Mouse (Mus musculus) spleen, adult 2 months (tissue): ENCODE results near the gene Tmem19. TPM values are rescaled to one million over a fixed set of nuclear protein-coding genes. Genes with fewer than 3 reads are reported as not detected.
"Not testable (repeated sequence)": the region's sequence is repeated elsewhere in the genome, so short reads cannot be mapped to it uniquely, and the experiment has no call there.

Experiments
- DNase-seq, 2 experiments: peaks; one replicate each; pipeline versions ENCODE4 v3.0.0 to v3.0.0-alpha.2; 2012 to 2021; ENCODE audit warnings: low spot score in 2 of 2, low read depth in 1 of 2
- H3K27ac ChIP-seq: fragments of 200-500 bp; 2 replicates; pipeline ENCODE4 v1.5.1; 2012; ENCODE audit warnings: low read length, inconsistent platforms; ENCODE audit not compliant: insufficient read depth
- H3K27me3 ChIP-seq: fragments of 200-500 bp; 2 replicates; pipeline ENCODE4 v1.6.1; 2012; ENCODE audit warnings: mild to moderate bottlenecking, moderate library complexity, low read length, inconsistent platforms; ENCODE audit not compliant: control insufficient read depth, insufficient read depth
- H3K36me3 ChIP-seq: fragments of 200-500 bp; 2 replicates; pipeline ENCODE4 v1.6.1; 2012; ENCODE audit warnings: mild to moderate bottlenecking, low read length, inconsistent platforms; ENCODE audit not compliant: control insufficient read depth, insufficient read depth
- H3K4me1 ChIP-seq: fragments of 200-500 bp; 2 replicates; pipeline ENCODE4 v1.6.1; 2011; ENCODE audit warnings: inconsistent platforms; ENCODE audit not compliant: control insufficient read depth, insufficient read depth, insufficient read length
- H3K4me3 ChIP-seq: fragments of 200-500 bp; 2 replicates; pipeline ENCODE4 v1.5.1; 2011; ENCODE audit warnings: mild to moderate bottlenecking, inconsistent platforms; ENCODE audit not compliant: insufficient read depth, insufficient read length; ENCODE audit errors: extremely low read depth
- CTCF ChIP-seq: fragments of 200-500 bp; IDR thresholded peaks from 2 replicates; pipeline ENCODE4 v1.5.1; 2011; ENCODE audit warnings: mild to moderate bottlenecking, inconsistent platforms; ENCODE audit not compliant: insufficient read depth, insufficient read length, insufficient replicate concordance; ENCODE audit errors: extremely low read depth
- POLR2A ChIP-seq: fragments of 200-500 bp; IDR thresholded peaks from 2 replicates; pipeline ENCODE4 v1.6.1; 2011; ENCODE audit warnings: low read depth, low read length, inconsistent platforms
- WGBS: fragments of 180-500 bp; shearing (Covaris S2); methylation state at CpG from one replicate; pipeline ENCODE4 v1.1.7; 2018; 5-methylcytosine and 5-hydroxymethylcytosine counted together
- polyA plus RNA-seq: library from polyadenylated mRNA; depleted of rRNA; stranded (reverse); fragments of >200 nt; gene quantifications from 2 replicates; pipeline ENCODE4 v1.2.3, GENCODE M21; 2012

Gene Tmem19
- polyA plus RNA-seq, 1 experiment = 10.4 TPM

DNA sequence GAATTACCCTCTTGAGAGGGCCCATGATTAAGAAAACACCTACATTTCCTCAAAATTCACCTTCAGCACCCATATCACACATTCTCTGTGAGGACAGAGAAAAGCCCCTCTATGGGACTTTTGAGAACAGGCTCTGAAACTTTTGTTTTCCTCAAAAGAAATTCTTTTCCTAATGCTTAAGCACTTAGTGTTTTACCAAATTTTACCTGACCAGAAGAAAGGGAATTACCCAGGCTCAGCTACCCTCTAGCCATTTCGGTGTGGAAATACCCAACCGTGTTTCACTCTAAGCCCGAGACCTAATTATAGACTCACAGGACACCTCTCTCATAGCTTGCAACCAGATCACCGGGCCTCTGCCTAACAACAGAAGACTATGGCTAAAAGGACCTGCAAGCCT, 29.3 kb downstream of the Tmem19 start:
- Histone ChIP-seq H3K36me3 (peaks cover under 1% of the 10 kb centered on the region; the same call in 1 of the 2 replicates), H3K4me1 (no peaks in the 10 kb centered on the region), H3K4me3 (no peak overlapping the region), H3K27me3 (no peaks in the 10 kb centered on the region), H3K27ac (no peak overlapping the region)
- WGBS = 75% methylated on average over 4 of the region's 4 CpGs
- no peak for DNase-seq
- TF ChIP-seq POLR2A (no peak), CTCF (no peak)

DNA sequence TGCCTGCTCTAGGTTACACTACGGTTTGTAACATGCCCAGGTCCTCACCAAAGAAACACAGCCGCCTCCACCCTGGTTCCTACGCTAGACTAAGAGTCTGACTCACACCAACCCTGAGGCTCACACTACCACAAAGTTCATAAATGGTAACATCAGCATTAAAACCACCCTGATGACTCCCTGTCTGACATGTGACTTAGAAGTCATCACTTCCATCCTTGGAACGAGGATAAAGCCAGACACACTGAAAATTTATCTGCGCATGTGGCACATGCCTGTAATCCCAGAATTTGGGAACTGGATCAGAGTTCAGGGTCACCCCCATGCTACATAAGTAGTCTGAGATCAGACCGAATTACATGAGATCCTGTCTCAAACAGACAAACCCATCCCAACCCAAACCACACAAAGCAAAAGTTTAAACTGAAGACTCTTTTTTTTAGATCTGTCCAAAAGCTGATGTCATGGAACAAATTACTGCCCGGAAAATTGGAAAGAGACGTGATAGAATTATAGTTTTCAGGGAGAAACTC, 29.8 kb downstream of the Tmem19 start:
- DNase-seq = no peak
- Histone ChIP-seq H3K36me3 (no peaks in the 10 kb centered on the region), H3K27ac (no peak overlapping the region), H3K4me1 (no peaks in the 10 kb centered on the region), H3K4me3 (no peak overlapping the region), H3K27me3 (no peaks in the 10 kb centered on the region)
- WGBS = 80% methylated on average over 8 of the region's 8 CpGs
- TF ChIP-seq POLR2A (no peak), CTCF (no peak)

DNA sequence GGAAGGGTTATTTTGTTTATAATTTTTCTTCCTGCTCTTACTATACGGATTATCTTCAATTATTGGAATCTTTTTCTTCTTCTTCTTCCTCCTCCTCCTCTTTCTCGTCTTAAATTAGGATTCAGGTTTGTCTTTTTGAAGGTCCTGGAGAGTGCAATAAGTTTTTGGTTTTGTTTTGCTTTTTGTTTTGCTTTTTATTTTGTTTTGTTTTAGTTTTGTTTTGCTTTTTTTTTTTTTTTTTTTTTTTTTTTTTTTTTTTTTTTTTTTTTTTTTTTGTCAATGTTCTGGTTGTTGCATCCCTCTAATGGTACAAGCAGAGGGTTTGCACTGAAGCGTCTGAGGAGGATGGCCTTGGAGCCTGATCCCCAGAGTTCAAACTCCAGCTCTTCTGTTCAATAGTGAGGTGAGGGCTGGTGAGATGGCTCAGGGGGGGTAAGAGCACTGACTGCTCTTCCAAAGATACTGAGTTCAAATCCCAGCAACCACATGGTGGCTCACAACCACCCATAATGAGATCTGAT, 33.2 kb downstream of the Tmem19 start:
- TF ChIP-seq POLR2A = no peak
- no peak for TF ChIP-seq CTCF
- no peaks in the 10 kb centered on the region for H3K4me1 ChIP-seq
- no peak overlapping the region for H3K4me3 ChIP-seq
- no peak overlapping the region for H3K27ac ChIP-seq
- H3K36me3 ChIP-seq = no peaks in the 10 kb centered on the region
- 66% methylated on average over 3 of the region's 3 CpGs for WGBS
- DNase-seq = no peak
- H3K27me3 ChIP-seq = no peaks in the 10 kb centered on the region

DNA sequence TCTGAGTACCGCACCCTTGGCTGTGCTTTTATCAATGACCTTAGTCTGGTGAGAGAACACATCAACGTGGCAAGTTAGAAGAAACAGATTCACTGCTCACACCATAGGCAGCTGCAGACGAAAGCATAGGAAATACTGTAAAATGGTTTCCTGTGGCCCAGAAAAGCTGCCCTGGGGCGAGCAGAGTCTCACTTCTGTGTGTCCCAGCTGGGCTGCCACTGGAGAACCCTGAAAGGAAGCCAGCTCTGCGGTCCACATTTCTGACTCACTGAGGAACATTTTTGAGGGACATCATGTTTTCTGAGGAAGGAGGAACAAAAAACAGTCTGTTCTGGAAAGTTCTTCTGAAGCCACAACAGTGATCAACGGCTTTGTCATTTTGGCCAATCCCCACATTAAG, 33.8 kb downstream of the Tmem19 start:
- WGBS = 16% methylated on average over 6 of the region's 6 CpGs
- H3K27me3 ChIP-seq = no peaks in the 10 kb centered on the region
- no peak for DNase-seq
- no peak overlapping the region for H3K27ac ChIP-seq
- H3K4me3 ChIP-seq = no peak overlapping the region
- TF ChIP-seq CTCF (no peak), POLR2A (no peak)
- H3K36me3 ChIP-seq = no peaks in the 10 kb centered on the region
- no peaks in the 10 kb centered on the region for H3K4me1 ChIP-seq

DNA sequence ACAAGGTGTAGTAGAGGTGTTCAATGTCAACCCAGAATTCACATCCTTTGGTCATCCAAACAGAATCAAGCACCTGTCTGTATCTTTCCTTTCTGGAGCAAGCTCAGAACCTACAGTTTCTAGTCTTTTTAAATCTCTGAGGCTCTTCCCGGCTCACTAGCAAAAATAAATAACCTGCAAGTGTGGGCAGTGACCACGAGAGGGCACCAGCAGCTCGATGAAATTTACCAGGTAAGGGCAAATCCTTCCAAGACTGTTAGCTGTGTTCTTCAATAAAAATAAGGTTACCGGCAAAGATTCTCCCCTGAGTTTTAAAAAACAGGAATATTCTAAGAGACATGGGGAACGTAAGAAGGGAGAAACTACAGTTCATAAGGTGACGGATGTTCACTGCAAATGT, 39.0 kb downstream of the Tmem19 start:
- Histone ChIP-seq H3K27me3 (no peaks in the 10 kb centered on the region), H3K27ac (no peak overlapping the region), H3K4me3 (no peak overlapping the region), H3K36me3 (no peaks in the 10 kb centered on the region), H3K4me1 (no peaks in the 10 kb centered on the region)
- DNase-seq = peak; percentile 46 to 70
- TF ChIP-seq CTCF (peak; percentile 67; the same call in 1 of the 2 replicates), POLR2A (no peak)
- WGBS = 10% methylated on average over 6 of the region's 6 CpGs

DNA sequence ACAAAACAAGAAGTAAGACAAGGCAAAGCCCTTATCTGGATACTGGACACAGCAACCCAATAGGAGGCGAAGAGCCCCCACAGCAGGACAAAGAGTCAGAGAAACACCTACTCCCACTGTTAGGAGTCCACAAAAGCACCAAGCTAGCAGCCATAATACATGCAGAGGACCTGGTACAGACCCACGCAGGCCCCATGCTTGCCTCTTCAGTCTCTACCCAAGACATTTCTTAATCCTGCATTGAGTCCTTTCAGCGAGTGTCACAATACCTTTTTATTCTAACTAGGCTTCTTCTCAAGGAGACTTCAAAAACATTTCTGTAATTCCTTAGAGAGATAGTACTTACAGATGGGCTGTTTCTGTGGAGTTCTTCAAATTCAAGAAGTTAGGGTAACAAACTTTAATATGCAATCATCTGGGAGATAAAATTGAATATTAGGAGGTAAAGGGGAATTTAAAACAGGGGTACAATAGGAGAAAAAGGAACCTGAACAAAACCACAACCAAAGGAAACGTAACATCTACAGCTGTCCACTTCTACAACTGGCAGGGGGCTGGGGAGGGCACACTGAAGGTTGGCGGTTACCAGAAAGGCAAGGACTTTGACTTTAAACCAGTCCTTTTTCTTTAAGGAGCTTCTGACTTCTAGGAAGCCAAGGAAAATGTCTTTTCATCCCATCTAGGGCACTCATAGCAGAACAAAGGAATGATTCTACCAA, 40.8 kb downstream of the Tmem19 start:
- Histone ChIP-seq H3K4me3 (no peak overlapping the region), H3K27ac (no peak overlapping the region), H3K4me1 (no peaks in the 10 kb centered on the region), H3K36me3 (no peaks in the 10 kb centered on the region), H3K27me3 (no peaks in the 10 kb centered on the region)
- TF ChIP-seq POLR2A = no peak
- no peak for TF ChIP-seq CTCF
- 58% methylated on average over 5 of the region's 5 CpGs for WGBS
- DNase-seq = no peak

DNA sequence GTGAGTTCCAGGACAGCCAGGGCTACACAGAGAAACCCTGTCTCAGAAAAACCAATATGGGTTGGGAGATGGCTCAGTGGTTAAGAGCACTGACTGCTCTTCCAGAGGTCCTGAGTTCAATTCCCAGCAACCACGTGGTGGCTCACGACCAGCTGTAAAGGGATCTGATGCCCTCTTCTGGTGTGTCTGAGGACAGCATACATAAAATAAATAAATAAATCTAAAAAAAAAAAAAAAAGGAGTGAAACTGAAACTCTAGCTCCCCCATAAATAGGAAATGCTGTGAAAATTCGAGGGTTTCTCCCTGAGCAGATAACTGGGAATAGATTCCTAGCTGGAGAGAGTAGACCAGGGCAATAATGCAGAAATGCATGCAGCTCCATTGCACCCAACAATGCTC, 43.9 kb downstream of the Tmem19 start:
- H3K36me3 ChIP-seq, H3K27ac ChIP-seq, H3K4me1 ChIP-seq, DNase-seq, H3K4me3 ChIP-seq, H3K27me3 ChIP-seq: not testable (repeated sequence)
- 50% methylated on average over 3 of the region's 3 CpGs for WGBS
